Mouse (Mus musculus) thymus, adult 2 months (tissue): ENCODE results near the gene Orc5.

ENCODE experiments used
- CTCF ChIP-seq: fragments of 200-500 bp; IDR thresholded peaks from 2 replicates; pipeline ENCODE4 v1.5.1; 2012; ENCODE audit warnings: mild to moderate bottlenecking, control low read depth, low read length, moderate library complexity, borderline replicate concordance; ENCODE audit not compliant: control insufficient read depth, poor library complexity, insufficient read depth; ENCODE audit errors: extremely low read depth
- POLR2A ChIP-seq: fragments of 200-500 bp; IDR thresholded peaks from 2 replicates; pipeline ENCODE4 v1.6.1; 2012; ENCODE audit warnings: mild to moderate bottlenecking, low read length, control low read depth, moderate library complexity; ENCODE audit not compliant: control insufficient read depth, poor library complexity, insufficient read depth; ENCODE audit errors: extremely low read depth

- TF ChIP-seq POLR2A (no peak), CTCF (no peak)
Measured at GRCm38 (mm10) chr5:22511824-22512223, 38.4 kb downstream of the Orc5 start.
